In the genomic region with DNA sequence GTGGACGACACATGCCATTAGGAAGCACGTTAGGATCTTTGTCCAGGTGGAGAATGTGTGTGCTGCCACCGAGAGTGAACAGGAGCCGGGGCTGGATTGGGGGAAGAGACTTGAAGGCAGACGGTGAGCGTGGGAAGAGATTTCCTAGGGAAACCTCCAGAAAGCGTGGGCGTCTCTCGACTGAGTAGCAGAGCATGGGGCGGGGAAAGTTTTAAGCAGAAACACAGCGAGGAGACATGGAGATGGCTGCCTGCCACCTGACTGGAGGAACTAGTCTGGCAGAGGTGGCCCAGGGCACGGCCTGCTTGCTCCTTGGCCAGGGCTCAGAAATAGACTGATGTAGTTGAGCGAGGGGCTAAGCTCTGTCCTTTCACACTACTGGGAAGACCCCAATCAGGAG, we compare ENCODE assay signal across 9 mouse cellular contexts.
DNase-seq lines count a peak whose midpoint lies in the region; ATAC-seq lines count a peak whose summit lies in the region.
"Had no signal": no experiment of that assay in that cellular context is flagged by ENCODE, and none has a peak within 500 bp of the region (broad histone marks: within the 10 kb centered on the region; RNA-seq: fewer than 3 reads in every experiment).

No protein-coding gene starts in this region.

- 45% methylated on average over 13 of the region's 13 CpGs for WGBS in heart, embryonic 16.5 days
- WGBS in stomach, embryonic 15.5 days = 62% methylated on average over 13 of the region's 13 CpGs
- 84% methylated on average over 13 of the region's 13 CpGs for WGBS in hindbrain, embryonic 10.5 days
- WGBS in forebrain, embryonic 16.5 days = 74% methylated on average over 13 of the region's 13 CpGs

- H3K27ac ChIP-seq in heart, embryonic 16.5 days (ENCODE audit: low read length) = peak overlapping the region; percentile 48; the same call in 1 of the 2 replicates
- peak overlapping the region; percentile 44; the same call in 1 of the 2 replicates for H3K27ac ChIP-seq in stomach, embryonic 15.5 days
- no peak overlapping the region for H3K27ac ChIP-seq in hindbrain, embryonic 10.5 days
- H3K27ac ChIP-seq in forebrain, embryonic 16.5 days (ENCODE audit: low read length) = no peak overlapping the region
- H3K27ac ChIP-seq: hindbrain, embryonic 15.5 days had no signal

- peak overlapping the region; percentile 15; the same call in 1 of the 2 replicates for H3K9ac ChIP-seq in heart, embryonic 16.5 days (ENCODE audit: low read length)
- no peak overlapping the region for H3K9ac ChIP-seq in stomach, embryonic 15.5 days
- H3K9ac ChIP-seq in forebrain, embryonic 16.5 days (replicated peaks; ENCODE audit: low read depth, low read length) = no peak overlapping the region
- H3K9ac ChIP-seq: hindbrain, embryonic 15.5 days had no signal

- no peaks in the 10 kb centered on the region for H3K27me3 ChIP-seq in heart, embryonic 16.5 days (ENCODE audit: control insufficient read depth, insufficient read depth, low read length)
- no peaks in the 10 kb centered on the region for H3K27me3 ChIP-seq in stomach, embryonic 15.5 days (replicated peaks)
- no peaks in the 10 kb centered on the region for H3K27me3 ChIP-seq in hindbrain, embryonic 10.5 days (ENCODE audit: insufficient read depth, poor library complexity, severe bottlenecking)
- no peaks in the 10 kb centered on the region for H3K27me3 ChIP-seq in forebrain, embryonic 16.5 days (replicated peaks; ENCODE audit: control insufficient read depth, insufficient read depth, low read length)
- H3K27me3 ChIP-seq: hindbrain, embryonic 15.5 days had no signal

- intact Hi-C loops in left cerebral cortex, postnatal 10 days (cut with DNase I) = no loop called here

- H3K36me3 ChIP-seq in heart, embryonic 16.5 days (ENCODE audit: control insufficient read depth, insufficient read depth) = peaks cover 5% of the 10 kb centered on the region
- peaks cover 24% of the 10 kb centered on the region; the same call in 1 of the 2 replicates for H3K36me3 ChIP-seq in stomach, embryonic 15.5 days
- H3K36me3 ChIP-seq in hindbrain, embryonic 10.5 days = peaks cover 31% of the 10 kb centered on the region
- H3K36me3 ChIP-seq in forebrain, embryonic 16.5 days (ENCODE audit: control insufficient read depth, insufficient read depth) = no peaks in the 10 kb centered on the region
- H3K36me3 ChIP-seq: hindbrain, embryonic 15.5 days had no signal

- ATAC-seq in heart, embryonic 16.5 days (replicated peaks; ENCODE audit: extremely low read depth, insufficient read depth, low FRiP score) = no peak
- ATAC-seq in stomach, embryonic 15.5 days (ENCODE audit: insufficient read depth, low FRiP score, low read depth) = no peak
- ATAC-seq in forebrain, embryonic 16.5 days = no peak

- H3K4me3 ChIP-seq in heart, embryonic 16.5 days (ENCODE audit: low read length) = no peak overlapping the region
- H3K4me3 ChIP-seq in stomach, embryonic 15.5 days (replicated peaks) = no peak overlapping the region
- H3K4me3 ChIP-seq in hindbrain, embryonic 10.5 days = no peak overlapping the region
- no peak overlapping the region for H3K4me3 ChIP-seq in forebrain, embryonic 16.5 days (replicated peaks; ENCODE audit: low read length)
- H3K4me3 ChIP-seq: hindbrain, embryonic 15.5 days had no signal

- H3K9me3 ChIP-seq in heart, embryonic 16.5 days (replicated peaks; ENCODE audit: control insufficient read depth, low read length) = no peaks in the 10 kb centered on the region
- no peaks in the 10 kb centered on the region for H3K9me3 ChIP-seq in stomach, embryonic 15.5 days
- H3K9me3 ChIP-seq in hindbrain, embryonic 10.5 days = no peaks in the 10 kb centered on the region
- H3K9me3 ChIP-seq in forebrain, embryonic 16.5 days (ENCODE audit: control insufficient read depth, low read length) = no peaks in the 10 kb centered on the region
- H3K9me3 ChIP-seq: hindbrain, embryonic 15.5 days had no signal

- DNase-seq in ovary, adult 18-20 months (ENCODE audit: low spot score) = peak; percentile 47
- DNase-seq in ovary, postnatal 10 days (ENCODE audit: low spot score) = no peak
- peak; percentile 83 to 84 for DNase-seq in left cerebral cortex, postnatal 10 days (ENCODE audit: extremely low spot score in 1 of 2, low spot score in 2 of 2)
- no peak for DNase-seq in hindbrain, embryonic 10.5 days (ENCODE audit: low spot score)
- no peak for DNase-seq in thymus, postnatal 0 days (ENCODE audit: low spot score)

- H3K4me1 ChIP-seq in heart, embryonic 16.5 days (ENCODE audit: control insufficient read depth, insufficient read depth, low read length) = peaks cover 28% of the 10 kb centered on the region
- H3K4me1 ChIP-seq in stomach, embryonic 15.5 days = peaks cover 10% of the 10 kb centered on the region; the same call in 1 of the 2 replicates
- H3K4me1 ChIP-seq in hindbrain, embryonic 10.5 days (replicated peaks) = peaks cover 13% of the 10 kb centered on the region
- peaks cover 10% of the 10 kb centered on the region for H3K4me1 ChIP-seq in forebrain, embryonic 16.5 days (replicated peaks; ENCODE audit: control insufficient read depth, insufficient read depth, low read length)

- no peak overlapping the region for H3K4me2 ChIP-seq in heart, embryonic 16.5 days (ENCODE audit: low read depth, low read length)
- H3K4me2 ChIP-seq in stomach, embryonic 15.5 days = no peak overlapping the region
- no peak overlapping the region for H3K4me2 ChIP-seq in forebrain, embryonic 16.5 days (ENCODE audit: low read length)
- H3K4me2 ChIP-seq: hindbrain, embryonic 15.5 days had no signal

Comparison
In these comparisons a context has a peak if more than half of its experiments do, and no peak if none do; other contexts are left out.
1. DNase-seq: peak in ovary, adult 18-20 months (single experiment) and left cerebral cortex, postnatal 10 days (2 of 2); none in ovary, postnatal 10 days (single experiment), hindbrain, embryonic 10.5 days (single experiment) and thymus, postnatal 0 days (single experiment).
2. H3K27ac ChIP-seq: peak in heart, embryonic 16.5 days (single experiment) and stomach, embryonic 15.5 days (single experiment); none in hindbrain, embryonic 10.5 days (single experiment) and forebrain, embryonic 16.5 days (single experiment).